Mouse (Mus musculus) ovary, postnatal 14 days (tissue): ENCODE data around the gene Olfr1467.

Experiments used
- DNase-seq: peaks from one replicate; pipeline ENCODE4 v3.0.0; 2022; ENCODE audit warnings: low spot score

Gene Olfr1467

GRCm38 (mm10) chr19:13361936-13362335, at the start of gene Olfr1467:
Gene Olfr1467, plus strand, starts transcription at chr19:13362236.
- DNase-seq, result no peak

- DNase-seq, result no peak
Observed at GRCm38 (mm10) chr19:13315441-13315840, 46.6 kb upstream of the Olfr1467 start, which contains the start of gene Olfr1465. Gene Olfr1465, minus strand, starts transcription at chr19:13315541.

GRCm38 (mm10) chr19:13338562-13338961, 23.5 kb upstream of the Olfr1467 start, which contains the start of gene Olfr1466:
Gene Olfr1466, plus strand, starts transcription at chr19:13338862.
- DNase-seq, result no peak

DNA sequence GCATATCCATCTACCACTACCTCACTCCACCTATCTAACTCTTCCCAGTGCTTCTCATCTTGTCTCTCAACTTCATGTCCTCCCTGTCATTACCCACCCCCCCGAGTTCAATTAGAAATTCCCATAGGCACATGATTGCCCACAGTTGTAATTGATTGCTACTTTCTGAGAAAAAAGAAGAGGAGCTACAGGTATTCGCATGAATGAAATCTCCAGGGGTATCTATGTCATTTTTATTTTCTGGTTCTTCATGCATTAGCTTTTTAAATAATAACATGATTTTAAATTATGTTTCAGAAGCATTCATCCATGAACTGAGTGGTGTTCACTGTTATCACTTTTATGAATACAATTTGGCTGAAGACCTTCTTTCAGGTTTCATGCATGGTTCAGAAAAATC, 45.5 kb downstream of the Olfr1467 start, which contains the start of gene Olfr1469:
TSS of gene Olfr1469 (plus strand) at position 301 of the 400 bp plus-strand sequence.
- DNase-seq, result no peak
